Mouse (Mus musculus): Measurements from ENCODE around the gene Nubp2.

The Nubp2 gene

DNA sequence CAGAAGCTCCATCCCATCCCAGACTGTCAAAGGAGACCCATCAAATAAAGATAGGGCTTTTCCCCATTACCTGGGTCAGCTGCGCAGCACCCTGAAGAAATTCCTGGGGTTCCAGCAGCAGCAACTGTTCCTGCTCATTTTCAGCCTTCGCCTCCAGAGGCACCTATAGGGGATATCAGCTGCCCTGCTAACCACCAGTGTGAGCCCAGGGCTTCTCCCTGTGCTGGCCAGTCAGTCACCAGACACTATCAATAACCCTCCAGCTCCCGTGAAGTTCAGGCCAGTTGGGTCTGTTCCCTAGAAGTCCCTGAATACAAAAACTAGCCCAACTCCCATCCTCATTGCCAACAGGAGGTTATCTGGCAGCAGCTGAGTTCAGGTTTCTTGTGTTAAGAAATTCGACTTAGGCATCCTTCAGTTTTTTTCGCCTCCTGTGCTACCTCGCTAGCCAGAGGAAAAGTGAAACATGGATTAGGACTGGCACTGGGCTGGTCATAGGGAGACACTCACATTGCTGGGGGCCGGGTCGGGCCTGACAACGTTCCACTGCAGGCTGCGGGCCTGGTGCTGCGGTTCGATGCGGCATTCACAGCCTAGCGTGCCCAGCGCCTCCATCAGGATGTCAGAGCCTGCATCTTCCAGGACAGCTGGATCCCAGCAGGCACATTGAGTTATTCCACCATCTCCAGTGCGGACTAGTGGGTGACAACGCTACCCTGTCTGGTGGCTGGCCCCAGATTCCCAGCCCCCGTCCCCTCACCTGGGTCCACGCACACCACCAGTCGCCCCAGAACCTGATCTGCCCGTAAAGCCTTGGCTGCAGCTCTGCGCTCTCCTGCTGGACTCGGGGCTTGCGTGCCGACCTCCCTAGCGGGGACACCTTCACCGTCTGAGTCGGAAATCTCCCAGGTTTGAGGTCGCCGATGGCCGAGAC is 8.2 kb upstream of the Nubp2 start:
- no peak for DNase-seq (ENCODE audit: low spot score in 2 of 2)

DNA sequence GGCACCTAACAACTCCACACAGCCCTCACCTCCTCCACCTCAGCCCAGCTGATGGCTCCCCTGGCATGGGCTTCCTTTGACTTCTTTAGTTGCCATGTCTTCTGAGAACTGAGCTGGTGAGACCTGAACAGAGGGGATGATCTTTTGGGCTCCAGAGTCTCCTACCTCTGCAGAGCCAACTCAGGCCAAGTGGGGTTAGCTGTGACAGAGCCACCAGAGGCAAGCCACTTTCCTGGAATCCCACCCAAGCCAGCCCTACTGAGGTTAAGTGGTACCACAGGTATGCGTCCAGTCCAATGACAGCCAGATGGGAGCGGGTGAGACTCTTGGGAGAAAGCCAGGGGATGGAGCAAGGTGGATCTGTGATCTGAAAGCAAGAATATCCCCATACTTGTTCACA is 7.1 kb upstream of the Nubp2 start:
- no peak for DNase-seq (ENCODE audit: low spot score in 2 of 2)

DNA sequence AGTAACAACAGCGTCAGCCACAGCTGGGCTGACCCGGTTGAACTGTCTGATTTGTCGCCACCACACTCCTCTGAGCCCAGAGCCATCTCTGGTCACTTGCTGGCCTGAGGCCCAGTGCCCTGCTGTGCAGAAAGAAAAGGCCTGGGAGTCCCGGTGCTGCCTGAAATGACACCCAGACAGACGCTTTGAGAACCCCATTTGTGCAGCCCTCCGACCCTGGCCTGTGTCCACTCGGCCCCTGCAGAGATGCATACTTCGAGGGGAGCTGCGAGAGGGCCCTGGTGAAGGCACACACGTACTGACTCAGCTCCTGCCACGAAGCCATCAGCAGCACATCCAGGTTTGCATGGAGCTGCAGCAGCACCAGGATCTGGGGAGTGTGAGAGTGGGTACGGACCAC is 6.6 kb upstream of the Nubp2 start:
- no peak for DNase-seq (ENCODE audit: low spot score in 2 of 2)

DNA sequence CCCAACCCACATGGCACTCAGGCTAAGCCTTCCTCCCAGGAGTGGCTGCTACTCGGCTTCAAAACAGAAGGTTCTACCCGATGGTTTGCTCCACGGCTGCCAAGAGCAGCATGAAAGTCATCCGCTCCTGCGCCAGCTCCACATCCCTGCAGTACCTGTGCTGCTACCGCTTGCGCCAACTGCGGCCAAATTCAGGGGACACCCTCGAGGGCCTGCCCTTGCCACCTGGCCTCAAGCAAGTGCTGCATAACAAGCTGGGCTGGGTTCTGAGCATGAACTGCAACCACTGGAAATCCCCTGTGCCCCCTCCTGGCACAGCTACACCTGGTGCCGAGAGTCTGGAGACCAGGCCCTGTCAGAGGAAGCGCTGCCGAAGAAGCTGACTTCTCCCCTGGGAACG is 5.2 kb upstream of the Nubp2 start:
- no peak for DNase-seq (ENCODE audit: low spot score in 2 of 2)

DNA sequence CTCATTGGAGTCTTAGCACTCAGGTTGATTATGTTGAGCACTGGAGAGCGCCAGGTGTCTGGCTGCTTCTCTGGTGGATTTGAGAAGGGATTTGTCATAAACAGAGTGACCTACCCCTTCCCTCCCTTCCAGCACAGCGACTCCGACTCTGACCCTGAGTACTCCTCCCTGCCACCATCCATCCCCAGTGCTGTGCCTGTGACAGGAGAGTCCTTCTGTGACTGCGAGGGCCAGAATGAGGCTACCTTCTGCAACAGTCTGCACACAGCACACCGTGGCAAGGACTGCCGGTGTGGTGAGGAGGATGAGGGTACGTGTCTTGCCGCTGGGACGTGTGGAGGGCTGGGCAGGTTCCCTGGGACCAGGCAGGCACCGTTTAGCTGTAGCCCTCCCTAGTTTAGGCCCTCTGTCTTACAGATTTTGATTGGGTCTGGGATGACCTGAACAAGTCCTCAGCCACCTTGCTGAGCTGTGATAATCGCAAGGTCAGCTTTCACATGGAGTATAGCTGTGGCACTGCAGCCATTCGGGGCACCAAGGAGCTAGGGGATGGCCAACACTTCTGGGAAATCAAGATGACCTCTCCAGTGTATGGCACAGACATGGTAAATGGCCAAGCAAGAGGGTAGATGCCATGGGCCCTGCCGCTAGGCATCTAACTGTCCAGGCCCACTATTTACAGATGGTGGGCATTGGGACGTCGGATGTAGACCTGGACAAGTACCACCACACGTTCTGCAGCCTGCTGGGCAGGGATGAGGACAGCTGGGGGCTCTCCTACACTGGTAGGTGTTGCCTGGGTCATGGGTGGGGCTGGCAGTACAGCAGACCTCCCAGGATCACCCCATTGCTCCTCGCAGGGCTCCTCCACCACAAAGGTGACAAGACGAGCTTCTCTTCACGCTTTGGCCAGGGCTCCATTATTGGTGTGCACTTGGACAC is 4.3 kb upstream of the Nubp2 start:
- DNase-seq (ENCODE audit: low spot score in 2 of 2), result no peak

DNA sequence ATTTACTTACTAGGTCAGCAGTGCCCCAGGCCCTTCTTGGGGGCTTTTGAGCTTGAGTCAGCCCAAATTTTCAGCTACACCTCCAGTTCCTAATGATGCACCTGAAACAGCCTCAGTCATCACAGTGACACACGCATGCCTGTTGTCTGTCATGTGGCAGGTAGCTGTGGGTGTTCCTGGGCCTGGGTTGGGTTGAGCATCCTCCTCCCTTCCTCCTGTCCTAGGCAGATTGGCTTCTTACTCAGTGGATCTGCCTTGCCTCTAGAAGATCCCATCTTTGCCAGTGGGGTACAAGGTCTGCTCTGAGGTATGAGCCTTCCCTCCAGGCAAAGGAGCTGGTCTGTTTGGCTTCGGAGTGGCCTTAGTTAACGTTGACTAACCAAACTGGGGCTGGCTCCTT is 2.7 kb upstream of the Nubp2 start:
- DNase-seq (ENCODE audit: low spot score in 2 of 2), result no peak

DNA sequence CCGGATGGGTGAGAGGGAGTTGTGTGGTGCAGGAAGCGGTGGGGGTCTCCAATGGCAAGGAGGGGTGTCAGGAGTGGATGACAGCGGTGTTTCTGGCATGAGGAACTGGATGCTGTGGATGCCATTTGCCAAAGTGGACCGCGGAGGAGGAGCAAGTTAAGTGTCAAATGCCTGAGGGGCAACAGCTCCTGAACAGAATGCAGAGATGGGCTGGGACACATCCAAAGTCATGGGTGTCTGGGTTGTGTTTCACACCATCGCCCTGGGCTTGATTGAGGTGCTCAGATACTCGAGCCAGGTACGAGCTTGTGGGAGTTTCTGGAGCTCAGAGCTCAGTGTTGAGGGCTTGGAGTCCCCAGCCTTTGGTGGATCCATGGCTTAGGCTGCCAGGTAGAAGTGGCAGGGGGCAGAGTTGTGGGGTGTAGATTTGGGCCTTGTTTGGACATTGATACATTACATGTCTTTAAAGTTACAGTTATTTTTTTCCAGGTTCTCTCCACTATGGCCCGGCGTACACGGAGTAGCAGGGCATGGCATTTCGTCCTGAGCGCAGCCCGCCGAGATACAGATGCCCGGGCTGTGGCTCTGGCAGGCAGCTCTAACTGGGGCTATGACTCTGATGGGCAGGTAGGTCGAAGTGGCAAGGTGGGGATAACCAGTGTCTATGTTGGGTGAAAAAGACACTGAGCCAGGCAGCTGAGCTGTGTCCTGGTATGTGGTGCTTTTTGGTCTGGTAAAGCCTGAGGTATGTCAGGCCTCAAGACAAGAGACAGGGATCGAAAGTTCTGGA is 1.3 kb upstream of the Nubp2 start:
- no peak for DNase-seq (ENCODE audit: low spot score in 2 of 2)

DNA sequence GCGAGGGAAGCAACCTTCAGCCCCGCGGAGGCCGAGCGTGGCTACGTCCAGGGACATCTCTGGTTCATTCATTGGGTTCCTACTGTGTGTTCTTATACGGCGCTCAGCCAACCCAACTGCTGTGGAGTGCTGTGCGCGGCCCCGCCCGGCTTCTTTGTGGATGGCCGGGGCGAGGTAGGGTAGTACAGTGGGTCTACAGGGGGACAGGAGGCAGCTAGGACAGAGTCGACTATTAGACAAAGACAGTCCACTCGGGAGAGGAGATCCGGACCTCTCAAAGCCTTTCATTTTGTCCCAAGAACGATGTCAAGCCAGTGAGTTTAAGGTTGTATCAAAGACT is 753 bp upstream of the Nubp2 start:
- DNase-seq (ENCODE audit: low spot score in 2 of 2), result no peak

DNA sequence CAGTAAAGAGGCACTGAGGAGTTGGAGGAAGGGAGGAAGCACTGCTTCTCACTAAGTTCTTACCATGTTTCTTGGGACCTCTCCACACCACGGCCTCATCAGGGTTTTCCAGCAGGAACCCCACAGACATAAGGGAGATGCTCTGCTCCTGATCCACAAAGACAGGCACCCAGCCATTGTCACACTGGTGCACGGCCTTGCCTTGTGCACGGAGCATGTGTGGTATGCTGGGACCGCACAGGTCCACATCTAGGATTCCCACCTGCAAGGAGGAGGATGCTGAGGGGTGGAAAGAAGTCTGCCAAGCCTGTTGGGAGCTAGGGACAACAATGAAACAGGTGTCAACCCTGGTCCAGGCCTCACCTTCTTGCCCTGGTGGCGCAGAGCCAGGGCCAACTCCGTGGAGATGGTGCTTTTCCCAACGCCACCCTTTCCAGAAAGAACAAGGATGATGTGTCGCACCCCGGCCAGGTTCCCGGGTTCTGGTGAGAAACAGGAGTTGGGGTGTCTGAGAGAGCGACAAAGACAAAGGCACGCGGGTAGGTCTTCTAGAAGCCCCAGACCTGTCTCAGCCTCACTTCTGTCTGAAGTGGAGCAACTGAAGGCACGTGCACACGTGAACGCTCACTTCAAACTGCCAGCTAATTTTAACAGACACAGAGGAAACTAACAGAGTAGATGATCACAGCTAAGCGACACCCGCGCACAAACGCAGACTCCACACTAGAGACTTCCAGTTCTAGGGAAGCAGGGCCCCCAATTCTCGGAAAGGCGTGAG is 604 bp downstream of the Nubp2 start:
- DNase-seq (ENCODE audit: low spot score in 2 of 2), result no peak

DNA sequence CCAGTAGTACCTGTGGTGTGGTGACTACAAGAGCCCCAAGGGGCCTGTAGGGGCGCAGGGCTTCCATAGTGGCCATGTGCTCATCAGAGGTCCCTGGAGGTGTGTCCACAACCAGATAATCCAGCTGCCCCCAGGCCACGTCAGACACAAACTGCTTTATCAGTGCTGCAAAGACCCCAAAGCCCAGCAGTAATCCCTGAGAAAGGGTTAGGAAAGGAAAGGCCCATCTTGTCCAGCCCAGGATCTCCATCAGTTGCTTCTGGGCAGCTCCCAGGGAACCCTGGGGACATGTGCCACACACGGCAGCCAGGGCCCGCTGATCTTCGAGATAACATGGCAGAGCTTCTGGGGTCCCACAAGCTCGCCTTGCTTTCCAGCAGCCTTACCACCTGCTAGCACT is 1.8 kb downstream of the Nubp2 start:
- DNase-seq (ENCODE audit: low spot score in 2 of 2), result no peak

DNA sequence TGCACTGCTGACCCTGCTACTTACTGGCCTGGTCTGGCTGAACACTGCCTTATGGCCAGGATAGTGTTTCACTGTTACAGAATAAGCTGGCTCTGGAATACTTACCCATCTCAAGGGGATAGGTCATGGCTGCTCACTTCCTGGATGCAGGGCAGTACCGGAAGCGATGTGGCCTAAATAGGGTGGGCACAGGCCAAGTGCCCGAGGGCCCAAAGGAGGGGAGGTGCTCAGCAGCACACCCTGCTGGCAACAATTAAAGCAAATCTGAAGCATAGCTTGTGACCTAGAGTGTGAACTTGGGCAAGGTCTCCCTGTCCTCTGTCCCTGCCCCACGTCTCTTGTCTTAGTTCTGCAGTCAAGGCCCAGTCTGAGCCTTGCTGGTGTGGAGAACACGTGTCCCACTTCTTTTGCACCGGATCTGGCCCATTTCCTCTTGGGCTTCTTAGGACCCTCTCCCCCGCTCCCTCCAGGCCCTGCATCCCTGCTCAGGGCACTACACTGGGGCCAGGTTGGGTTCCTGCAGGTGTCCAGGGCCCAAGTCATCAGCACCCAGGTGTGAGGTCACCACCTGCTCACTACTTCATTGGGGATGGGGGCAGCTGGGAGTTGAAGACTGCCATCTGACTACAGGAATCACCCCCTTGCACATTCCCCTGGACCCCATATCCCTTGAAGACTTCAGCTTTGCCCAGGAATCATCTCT is 4.3 kb downstream of the Nubp2 start:
- peak; percentile 49 to 51 for DNase-seq (ENCODE audit: low spot score in 2 of 2)

DNA sequence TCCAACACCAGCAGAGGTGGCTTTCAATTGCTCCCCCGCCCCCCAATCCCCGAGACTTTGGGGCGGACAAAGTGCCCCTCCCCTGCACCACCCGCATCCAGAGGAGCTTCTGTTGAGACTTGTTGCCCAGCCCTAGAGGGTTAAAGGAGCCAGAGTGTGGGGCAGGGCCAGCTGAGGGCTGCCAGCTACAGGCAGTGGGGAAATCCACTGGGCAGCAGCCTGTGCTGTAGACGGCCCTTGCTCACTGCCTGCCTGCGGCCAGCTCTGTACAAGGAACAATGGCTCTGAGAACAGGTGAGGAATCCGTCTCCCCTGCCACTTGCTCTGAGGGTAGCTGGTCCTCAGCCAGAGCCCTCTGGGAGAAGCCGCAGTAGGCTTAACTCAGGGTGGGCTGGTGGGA is 7.6 kb downstream of the Nubp2 start:
- DNase-seq (ENCODE audit: low spot score in 2 of 2), result no peak

DNA sequence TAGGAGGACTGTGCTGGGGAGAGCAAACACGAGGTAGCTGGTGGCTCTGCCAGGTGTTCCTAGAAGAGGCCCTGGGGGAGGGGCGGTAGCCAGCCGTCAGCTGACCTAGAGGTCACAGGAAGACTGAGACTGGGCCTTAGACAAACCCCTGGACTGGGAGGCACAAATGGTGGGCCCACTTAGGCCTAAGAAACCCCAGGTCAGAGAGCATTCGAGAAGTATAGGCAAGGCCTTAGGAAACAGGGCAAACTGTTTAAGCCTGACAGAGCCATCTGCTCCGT is 8.1 kb downstream of the Nubp2 start:
- DNase-seq (ENCODE audit: low spot score in 2 of 2), result no peak

DNA sequence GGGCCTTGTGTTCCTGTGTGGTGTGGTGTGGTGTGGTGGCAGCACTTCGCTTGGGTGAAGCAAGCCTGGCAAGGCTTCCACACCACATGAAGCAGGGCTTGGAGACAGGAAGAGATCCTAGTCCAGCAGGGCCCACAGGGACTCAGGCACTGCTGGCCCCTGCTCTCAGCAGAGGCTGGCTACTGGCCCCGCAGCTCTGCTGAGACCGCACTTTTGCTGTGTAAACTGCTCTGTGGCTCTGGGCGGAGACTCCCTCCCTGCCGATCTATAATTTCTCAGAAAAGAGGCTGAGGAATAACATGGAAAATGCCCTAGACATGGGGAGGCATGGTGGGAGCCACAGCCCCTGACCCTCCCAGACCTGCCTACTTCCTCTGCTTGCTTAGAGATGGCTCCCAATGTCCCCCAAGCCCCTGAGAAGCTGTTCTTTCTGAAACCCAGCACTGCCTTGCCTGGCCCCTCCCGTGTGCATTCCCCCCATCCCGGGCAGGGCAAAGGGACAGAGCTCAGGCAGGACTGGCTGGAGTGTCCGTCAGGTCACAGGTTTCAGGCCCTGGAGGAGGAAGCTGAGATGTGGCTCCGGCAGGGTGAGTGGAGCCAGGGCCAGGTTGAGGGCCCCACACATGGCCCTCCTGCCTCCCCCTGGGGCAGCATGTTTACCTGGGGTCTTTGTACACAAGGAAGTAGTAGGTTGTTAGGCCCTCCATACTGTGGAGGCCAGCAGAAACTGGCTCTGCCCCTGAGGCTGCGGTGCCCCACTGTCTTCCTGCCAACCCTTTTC is 8.6 kb downstream of the Nubp2 start:
- no peak for DNase-seq (ENCODE audit: low spot score in 2 of 2)

DNA sequence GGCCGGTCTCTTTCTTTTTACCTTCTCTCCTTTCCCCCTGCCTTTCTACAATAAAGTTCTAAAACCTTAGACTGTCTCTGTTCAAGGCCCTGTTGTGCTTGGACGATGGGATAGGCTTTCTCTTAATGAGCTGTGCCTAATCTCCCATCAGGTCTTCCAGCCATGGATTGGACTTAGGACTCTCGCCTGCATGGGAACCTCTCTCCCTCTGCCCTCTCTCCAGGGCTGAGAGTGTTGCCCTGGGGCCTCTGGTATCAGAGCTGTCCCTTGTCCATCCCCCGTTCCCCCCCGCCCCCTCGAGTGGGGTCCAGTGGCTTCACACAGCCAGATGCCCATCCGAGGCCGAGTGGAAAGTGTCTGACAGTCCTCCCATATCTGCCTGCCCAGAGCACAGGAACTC is 11.2 kb downstream of the Nubp2 start:
- no peak for DNase-seq (ENCODE audit: low spot score in 2 of 2)

DNA sequence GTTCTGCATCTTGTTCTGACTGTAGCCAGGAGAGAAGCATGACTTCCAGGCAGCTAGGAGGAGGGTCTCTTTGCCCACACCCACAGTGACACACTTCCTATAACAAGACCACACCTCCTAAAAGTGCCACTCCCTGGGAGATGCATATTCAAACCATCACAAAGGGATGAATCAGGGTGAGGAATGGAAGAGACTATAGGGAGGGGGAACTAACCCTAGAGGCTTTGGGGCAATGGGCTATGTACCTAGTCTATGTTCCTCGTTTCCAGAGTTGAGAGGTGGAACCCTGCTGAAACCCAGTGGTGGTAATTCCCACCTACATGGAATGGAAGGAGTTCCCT is 11.8 kb downstream of the Nubp2 start:
- DNase-seq (ENCODE audit: low spot score in 2 of 2), result no peak

DNA sequence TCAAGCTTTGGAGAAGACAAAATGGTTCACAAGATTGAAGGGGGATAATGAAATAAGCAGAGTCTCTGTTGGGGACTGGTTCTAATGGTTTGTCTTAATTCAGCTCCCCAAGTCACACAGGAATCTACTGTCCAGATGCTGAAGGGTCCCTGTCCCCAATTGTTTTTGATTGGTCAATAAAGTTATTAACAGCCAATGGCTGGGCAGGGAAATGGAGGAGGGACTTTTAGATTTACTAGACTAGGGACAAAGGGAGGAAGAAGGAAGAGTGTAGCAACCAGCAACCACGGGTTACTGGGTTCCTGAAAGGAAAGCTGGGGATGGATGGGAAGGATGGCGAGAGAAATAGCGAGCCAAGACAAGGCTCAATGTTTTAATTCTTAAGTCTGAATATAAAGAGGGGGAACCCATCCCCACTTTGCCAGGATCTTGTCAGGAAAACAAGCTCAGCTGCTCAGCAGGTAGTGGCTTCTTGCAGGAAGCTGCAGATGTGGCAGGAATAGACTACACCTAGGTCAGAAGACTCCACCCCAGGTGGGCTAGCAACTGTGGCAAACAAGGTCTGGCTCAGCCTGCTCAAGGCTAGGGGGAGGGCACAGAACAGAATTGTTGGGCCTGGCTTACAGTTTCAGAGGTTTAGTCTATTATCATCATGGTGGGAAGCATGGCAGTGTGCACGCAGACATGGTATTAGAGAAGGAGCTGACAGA is 12.3 kb downstream of the Nubp2 start:
- DNase-seq (ENCODE audit: low spot score in 2 of 2), result no peak

DNA sequence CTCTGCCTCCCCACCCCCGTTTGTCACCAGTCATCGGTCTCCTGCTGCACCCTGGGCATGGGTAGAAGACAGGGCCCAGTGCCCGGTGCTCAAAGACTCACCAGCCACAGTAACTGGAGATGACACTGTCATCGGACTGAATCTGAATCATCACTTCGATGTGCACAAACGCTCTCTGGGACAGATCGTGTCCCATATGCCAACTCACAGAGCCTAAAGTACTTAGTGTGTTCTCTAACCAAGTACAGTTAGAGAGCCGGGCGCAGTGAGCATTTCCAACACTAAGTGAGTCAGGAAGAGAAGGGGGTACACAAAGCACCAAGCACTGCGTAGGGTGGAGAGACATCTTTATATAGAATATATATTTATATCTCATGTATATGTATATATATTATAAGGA is 18.2 kb downstream of the Nubp2 start:
- DNase-seq (ENCODE audit: low spot score in 2 of 2), result no peak

DNA sequence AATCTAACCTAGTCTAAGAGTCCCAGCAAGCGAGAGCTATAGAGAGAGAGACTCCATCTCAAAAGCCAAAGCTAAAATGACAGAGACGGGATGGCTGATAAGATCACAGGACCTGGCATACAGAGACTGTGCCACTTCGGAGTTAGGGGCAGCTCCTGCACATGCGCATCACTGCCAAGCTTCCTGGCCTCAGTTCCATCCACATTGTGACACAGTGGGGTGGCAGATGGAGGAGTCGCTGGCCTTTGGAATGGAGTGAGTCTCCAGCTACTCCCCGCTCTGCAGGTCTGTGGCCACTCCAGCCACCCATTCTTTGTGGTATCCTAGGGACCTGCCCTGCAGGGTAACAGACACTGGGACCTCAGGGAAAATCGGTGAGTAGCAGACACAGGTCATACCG is 20.4 kb downstream of the Nubp2 start, which contains the start of gene Igfals:
Igfals (plus strand) TSS at position 222 of the 400 bp plus-strand sequence.
- no peak for DNase-seq (ENCODE audit: low spot score in 2 of 2)

DNA sequence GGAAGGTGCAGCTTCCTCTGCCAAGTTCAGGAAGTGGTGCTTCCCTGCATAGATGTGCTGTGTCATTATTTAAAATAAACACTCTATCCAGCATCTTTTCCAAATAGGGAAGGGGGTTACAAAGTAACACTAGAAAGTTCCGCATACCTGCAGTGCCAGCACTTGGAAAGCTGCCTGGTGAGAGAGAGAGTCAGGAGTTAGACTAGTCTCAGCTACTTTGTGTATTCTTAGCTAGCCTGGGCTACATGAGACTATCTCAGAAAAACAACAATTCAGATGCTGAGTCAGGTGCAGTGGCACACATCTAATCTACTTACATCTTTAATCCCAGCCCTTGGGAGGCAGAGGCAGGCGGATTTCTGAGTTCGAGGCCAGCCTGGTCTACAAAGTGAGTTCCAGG is 24.4 kb downstream of the Nubp2 start:
- no peak for DNase-seq (ENCODE audit: low spot score in 2 of 2)
